Mouse (Mus musculus) forebrain, embryonic 13.5 days (tissue): Measurements from ENCODE around the gene Tmem45a. TPM values are rescaled to one million over a fixed set of nuclear protein-coding genes. Genes with fewer than 3 reads are reported as not detected.

Source experiments
- ATAC-seq: fragments of 200-750 bp; cut with Nextera tagmentation; 2 replicates; pipeline ENCODE4 v1.8.0; 2017
- H3K27ac ChIP-seq: fragments of 300-500 bp; sonication (generic); 2 replicates; pipeline ENCODE4 v1.5.1; 2015; ENCODE audit warnings: inconsistent platforms, mild to moderate bottlenecking, moderate library complexity
- H3K27me3 ChIP-seq: fragments of 300-500 bp; sonication (generic); 2 replicates; pipeline ENCODE4 v1.6.1; 2015; ENCODE audit warnings: mild to moderate bottlenecking, inconsistent platforms
- H3K36me3 ChIP-seq: fragments of 300-500 bp; sonication (generic); 2 replicates; pipeline ENCODE4 v1.6.1; 2015; ENCODE audit warnings: mild to moderate bottlenecking, inconsistent platforms; ENCODE audit not compliant: poor library complexity, severe bottlenecking
- H3K4me1 ChIP-seq: fragments of 300-500 bp; sonication (generic); 2 replicates; pipeline ENCODE4 v1.6.1; 2015; ENCODE audit warnings: inconsistent platforms
- H3K4me2 ChIP-seq: fragments of 300-500 bp; sonication (generic); 2 replicates; pipeline ENCODE4 v1.6.1; 2015; ENCODE audit warnings: inconsistent platforms, mild to moderate bottlenecking, moderate library complexity
- H3K4me3 ChIP-seq: fragments of 300-500 bp; sonication (generic); 2 replicates; pipeline ENCODE4 v1.5.1; 2015; ENCODE audit warnings: mild to moderate bottlenecking, inconsistent platforms
- H3K9ac ChIP-seq: fragments of 300-500 bp; sonication (generic); 2 replicates; pipeline ENCODE4 v1.6.1; 2015; ENCODE audit warnings: mild to moderate bottlenecking, inconsistent platforms
- H3K9me3 ChIP-seq: fragments of 300-500 bp; sonication (generic); replicated peaks from 2 replicates; pipeline ENCODE4 v1.6.1; 2016; ENCODE audit warnings: inconsistent platforms
- WGBS: fragments of 180-500 bp; shearing (Covaris S2); methylation state at CpG from one replicate; pipeline ENCODE4 v1.1.7; 2015; 5-methylcytosine and 5-hydroxymethylcytosine counted together
- polyA plus RNA-seq: library from polyadenylated mRNA; unstranded; fragments of >200 nt; fragmentation: Nextera tagmentation; extraction: Ambion mirVana; gene quantifications from 2 replicates; pipeline ENCODE4 v1.2.1, GENCODE M21; 2015

Tmem45a gene
- polyA plus RNA-seq, 1 experiment from 2014 or later: 2.7 TPM

- no peak overlapping the region for H3K27ac ChIP-seq
- no peak overlapping the region for H3K4me2 ChIP-seq
- no peak for ATAC-seq
- H3K27me3 ChIP-seq: no peaks in the 10 kb centered on the region
- H3K36me3 ChIP-seq: no peaks in the 10 kb centered on the region
- no peak overlapping the region for H3K9ac ChIP-seq
- no peaks in the 10 kb centered on the region for H3K9me3 ChIP-seq
- H3K4me3 ChIP-seq: no peak overlapping the region
- no peaks in the 10 kb centered on the region for H3K4me1 ChIP-seq
- 85% methylated on average over 4 of the region's 4 CpGs for WGBS
Observed at GRCm38 (mm10) chr16:56867591-56867990, 18.4 kb downstream of the Tmem45a start.

GRCm38 (mm10) chr16:56852841-56853587 is 33.0 kb downstream of the Tmem45a start:
- Histone ChIP-seq H3K9ac (no peak overlapping the region), H3K4me3 (no peak overlapping the region), H3K4me2 (no peak overlapping the region), H3K27ac (no peak overlapping the region), H3K36me3 (no peaks in the 10 kb centered on the region), H3K27me3 (no peaks in the 10 kb centered on the region), H3K4me1 (no peaks in the 10 kb centered on the region), H3K9me3 (no peaks in the 10 kb centered on the region)
- WGBS: 61% methylated on average over 10 of the region's 10 CpGs
- ATAC-seq: no peak

- Histone ChIP-seq H3K4me3 (no peak overlapping the region), H3K9me3 (no peaks in the 10 kb centered on the region), H3K9ac (no peak overlapping the region), H3K4me2 (no peak overlapping the region), H3K27ac (no peak overlapping the region), H3K4me1 (no peaks in the 10 kb centered on the region), H3K27me3 (no peaks in the 10 kb centered on the region), H3K36me3 (no peaks in the 10 kb centered on the region)
- WGBS: 96% methylated on average over 5 of the region's 5 CpGs
- no peak for ATAC-seq
Observed at GRCm38 (mm10) chr16:56842988-56843387, 43.0 kb downstream of the Tmem45a start.

GRCm38 (mm10) chr16:56833312-56833711 is 52.7 kb downstream of the Tmem45a start:
- no peak for ATAC-seq
- Histone ChIP-seq H3K36me3 (no peaks in the 10 kb centered on the region), H3K9me3 (no peaks in the 10 kb centered on the region), H3K27ac (no peak overlapping the region), H3K4me1 (no peaks in the 10 kb centered on the region), H3K4me2 (no peak overlapping the region), H3K4me3 (no peak overlapping the region), H3K27me3 (no peaks in the 10 kb centered on the region), H3K9ac (no peak overlapping the region)
- 90% methylated on average over 1 of the region's 1 CpGs for WGBS

GRCm38 (mm10) chr16:56831986-56832385 is 54.0 kb downstream of the Tmem45a start:
- Histone ChIP-seq H3K9ac (no peak overlapping the region), H3K9me3 (no peaks in the 10 kb centered on the region), H3K4me2 (no peak overlapping the region), H3K27ac (no peak overlapping the region), H3K4me1 (no peaks in the 10 kb centered on the region), H3K27me3 (no peaks in the 10 kb centered on the region), H3K36me3 (no peaks in the 10 kb centered on the region), H3K4me3 (no peak overlapping the region)
- no peak for ATAC-seq
- WGBS: 91% methylated on average over 2 of the region's 2 CpGs

GRCm38 (mm10) chr16:56801370-56802109 is 84.4 kb downstream of the Tmem45a start:
- Histone ChIP-seq H3K27ac (no peak overlapping the region), H3K9me3 (no peaks in the 10 kb centered on the region), H3K4me3 (no peak overlapping the region), H3K9ac (no peak overlapping the region), H3K36me3 (no peaks in the 10 kb centered on the region), H3K4me2 (no peak overlapping the region), H3K27me3 (no peaks in the 10 kb centered on the region), H3K4me1 (no peaks in the 10 kb centered on the region)
- no peak for ATAC-seq
- WGBS: 90% methylated on average over 6 of the region's 6 CpGs

- Histone ChIP-seq H3K27me3 (no peaks in the 10 kb centered on the region), H3K4me3 (no peak overlapping the region), H3K4me2 (no peak overlapping the region), H3K9ac (no peak overlapping the region), H3K9me3 (no peaks in the 10 kb centered on the region), H3K36me3 (no peaks in the 10 kb centered on the region), H3K27ac (no peak overlapping the region), H3K4me1 (no peaks in the 10 kb centered on the region)
- 93% methylated on average over 7 of the region's 7 CpGs for WGBS
- ATAC-seq: no peak
Observed at GRCm38 (mm10) chr16:56800946-56801345, 85.0 kb downstream of the Tmem45a start.

GRCm38 (mm10) chr16:56800469-56800868 is 85.5 kb downstream of the Tmem45a start:
- H3K27ac ChIP-seq: no peak overlapping the region
- no peaks in the 10 kb centered on the region for H3K27me3 ChIP-seq
- H3K9me3 ChIP-seq: no peaks in the 10 kb centered on the region
- no peaks in the 10 kb centered on the region for H3K4me1 ChIP-seq
- no peaks in the 10 kb centered on the region for H3K36me3 ChIP-seq
- H3K9ac ChIP-seq: no peak overlapping the region
- no peak overlapping the region for H3K4me2 ChIP-seq
- 42% methylated on average over 2 of the region's 2 CpGs for WGBS
- no peak overlapping the region for H3K4me3 ChIP-seq
- ATAC-seq: no peak

GRCm38 (mm10) chr16:56799541-56800029 is 86.4 kb downstream of the Tmem45a start:
- no peak overlapping the region for H3K9ac ChIP-seq
- H3K36me3 ChIP-seq: no peaks in the 10 kb centered on the region
- no peak overlapping the region for H3K4me3 ChIP-seq
- H3K9me3 ChIP-seq: no peaks in the 10 kb centered on the region
- no peaks in the 10 kb centered on the region for H3K4me1 ChIP-seq
- WGBS: 82% methylated on average over 3 of the region's 3 CpGs
- no peaks in the 10 kb centered on the region for H3K27me3 ChIP-seq
- H3K27ac ChIP-seq: no peak overlapping the region
- ATAC-seq: no peak
- no peak overlapping the region for H3K4me2 ChIP-seq

GRCm38 (mm10) chr16:56798873-56799272 is 87.1 kb downstream of the Tmem45a start:
- ATAC-seq: no peak
- WGBS: 82% methylated on average over 7 of the region's 7 CpGs
- no peaks in the 10 kb centered on the region for H3K36me3 ChIP-seq
- no peak overlapping the region for H3K4me2 ChIP-seq
- no peaks in the 10 kb centered on the region for H3K9me3 ChIP-seq
- no peak overlapping the region for H3K9ac ChIP-seq
- H3K4me1 ChIP-seq: no peaks in the 10 kb centered on the region
- no peaks in the 10 kb centered on the region for H3K27me3 ChIP-seq
- H3K4me3 ChIP-seq: no peak overlapping the region
- H3K27ac ChIP-seq: no peak overlapping the region

- no peaks in the 10 kb centered on the region for H3K9me3 ChIP-seq
- no peaks in the 10 kb centered on the region for H3K36me3 ChIP-seq
- WGBS: 80% methylated on average over 8 of the region's 8 CpGs
- H3K4me3 ChIP-seq: no peak within 1 kb of the TSS
- no peak within 1 kb of the TSS for H3K9ac ChIP-seq
- no peaks in the 10 kb centered on the region for H3K27me3 ChIP-seq
- H3K4me1 ChIP-seq: no peaks in the 10 kb centered on the region
- no peak within 1 kb of the TSS for H3K27ac ChIP-seq
- no peak within 1 kb of the TSS for H3K4me2 ChIP-seq
- ATAC-seq: no peak
Observed at GRCm38 (mm10) chr16:56795481-56796139, 90.4 kb downstream of the Tmem45a start, which contains the start of gene Adgrg7. Gene Adgrg7, minus strand, starts transcription at chr16:56795855.
